Mouse (Mus musculus): ENCODE measurements at regions not wholly inside any gene's neighbourhood (a gene's known extent, or its start where the extent isn't known, plus 50 kb on each side); places are given as distances from the start of the nearest gene placed in this dataset.

DNA sequence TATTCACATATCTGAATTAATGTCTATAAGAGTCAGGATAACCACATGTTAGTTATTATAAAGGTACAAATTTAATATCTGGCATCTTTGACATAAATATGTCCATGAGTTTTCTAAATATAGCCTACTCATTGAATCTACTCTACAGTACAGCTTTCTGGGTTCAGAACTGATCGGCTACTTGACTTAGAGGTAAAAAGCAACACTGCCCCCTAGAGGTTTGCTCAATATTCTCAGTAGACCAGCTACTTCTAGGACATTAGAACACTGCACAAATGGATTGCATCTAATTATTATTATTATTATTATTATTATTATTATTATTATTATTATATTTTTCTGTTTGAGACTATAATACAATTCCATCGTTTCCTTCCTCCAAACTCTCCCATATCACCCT is 418.8 kb upstream of the Tpm3-rs7 start:
- intact Hi-C loops (cut with DNase I): no loop called here
- DNase-seq: peak in 1 of 2 experiments; percentile 3

DNA sequence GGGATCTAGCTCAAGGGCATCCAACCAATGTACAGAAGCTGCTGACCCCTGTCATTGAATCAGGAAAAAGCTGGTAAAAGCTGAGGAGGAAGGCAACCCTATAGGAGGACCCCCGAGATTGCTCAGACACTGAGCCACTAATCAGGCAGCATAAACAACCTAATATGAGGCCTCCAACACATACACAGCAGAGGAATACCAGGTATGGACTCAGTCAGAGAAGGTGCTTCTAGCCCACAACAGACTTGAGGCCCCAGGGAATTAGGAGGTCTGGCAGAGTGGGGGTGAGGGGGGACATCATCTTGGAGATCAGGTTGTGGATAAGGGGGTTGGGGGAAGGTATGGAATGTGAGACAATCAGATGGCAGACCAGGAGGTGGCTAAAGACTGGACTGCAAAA is 413.2 kb upstream of the Tpm3-rs7 start:
- no peak for DNase-seq
- intact Hi-C loops (cut with DNase I): no loop called here

DNA sequence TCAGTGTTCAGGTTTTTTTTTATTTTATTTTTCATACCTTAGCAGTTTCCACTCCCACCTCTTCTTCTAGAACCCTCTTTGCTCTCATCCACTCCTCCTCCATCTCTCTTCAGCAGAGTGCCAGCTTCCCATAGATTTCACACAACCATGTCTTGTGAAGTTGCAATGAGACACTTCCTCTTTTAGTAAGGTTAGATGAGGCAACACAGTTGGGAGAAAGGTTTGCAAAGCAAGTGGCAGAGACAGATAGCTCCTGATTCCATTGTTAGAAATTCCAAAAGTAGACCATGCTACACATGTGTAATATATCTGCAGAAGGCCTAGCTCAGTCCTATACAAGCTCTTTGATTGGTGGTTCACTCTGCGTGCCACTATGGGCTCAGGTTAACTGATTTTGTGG is 397.3 kb upstream of the Tpm3-rs7 start:
- no peak for DNase-seq
- intact Hi-C loops (cut with DNase I): no loop called here

All from heart, postnatal 14 days (tissue).